Mouse (Mus musculus) gastrocnemius, postnatal 4 days (tissue): ENCODE data around the gene Tfpt. TPM values are rescaled to one million over a fixed set of nuclear protein-coding genes. Genes with fewer than 3 reads are reported as not detected.
A peak's percentile ranks its signal among the peaks of the same experiment; 100 is the strongest.
"Not testable (repeated sequence)": the region's sequence is repeated elsewhere in the genome, so short reads cannot be mapped to it uniquely, and the experiment has no call there.

Experiments used
- DNase-seq, 2 experiments: peaks; one replicate each; pipeline ENCODE4 v3.0.0; 2021 to 2022; ENCODE audit warnings: low spot score in 2 of 2, mixed read lengths in 2 of 2
- total RNA-seq, 2 experiments: library from RNA; stranded (reverse); gene quantifications; 2 replicates each; pipeline ENCODE4 v1.2.3; 2021

The Tfpt gene
- total RNA-seq, 2 experiments from 2014 or later = 20.8 to 22.7 TPM

DNA sequence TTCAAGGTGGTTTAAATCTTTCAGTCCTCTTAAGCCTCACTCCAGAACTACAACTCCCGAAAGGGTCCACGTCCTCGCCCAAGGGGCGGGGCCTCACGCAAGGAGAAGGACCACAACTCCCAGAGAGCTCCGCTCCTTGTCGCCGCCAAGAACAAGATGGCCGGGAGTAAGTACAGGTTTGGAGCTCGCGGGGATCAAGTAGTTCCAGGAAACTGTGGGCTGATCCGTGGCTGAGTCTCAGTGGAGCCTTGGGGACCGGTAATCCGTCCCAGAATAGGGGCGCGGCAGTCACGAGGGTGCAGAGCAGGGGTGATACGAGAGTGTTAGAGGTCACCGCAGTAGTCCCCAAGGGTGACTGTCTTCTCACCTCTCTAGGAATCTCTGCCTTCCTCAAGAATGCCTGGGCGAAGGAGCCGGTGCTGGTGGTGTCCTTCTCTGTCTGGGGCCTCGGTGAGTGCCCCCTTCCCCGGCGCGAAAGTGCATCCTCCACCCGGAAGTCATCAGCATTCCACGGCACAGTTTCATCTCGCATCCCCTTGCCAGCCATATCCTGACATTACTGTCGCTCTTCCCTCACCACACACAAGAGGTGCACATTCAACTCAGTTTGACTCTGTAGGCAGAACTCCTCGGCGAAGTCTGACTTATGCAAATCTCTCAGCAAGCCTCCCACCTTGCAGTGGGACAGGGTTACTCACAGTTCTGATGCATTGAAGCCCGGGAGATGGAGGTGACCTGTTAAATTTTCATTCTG is 12.3 kb downstream of the Tfpt start, which contains the start of gene Ndufa3:
Gene Ndufa3 (plus strand): TSS at position 132 of the 754 bp plus-strand sequence.
- DNase-seq = peak; percentile 63 to 85

DNA sequence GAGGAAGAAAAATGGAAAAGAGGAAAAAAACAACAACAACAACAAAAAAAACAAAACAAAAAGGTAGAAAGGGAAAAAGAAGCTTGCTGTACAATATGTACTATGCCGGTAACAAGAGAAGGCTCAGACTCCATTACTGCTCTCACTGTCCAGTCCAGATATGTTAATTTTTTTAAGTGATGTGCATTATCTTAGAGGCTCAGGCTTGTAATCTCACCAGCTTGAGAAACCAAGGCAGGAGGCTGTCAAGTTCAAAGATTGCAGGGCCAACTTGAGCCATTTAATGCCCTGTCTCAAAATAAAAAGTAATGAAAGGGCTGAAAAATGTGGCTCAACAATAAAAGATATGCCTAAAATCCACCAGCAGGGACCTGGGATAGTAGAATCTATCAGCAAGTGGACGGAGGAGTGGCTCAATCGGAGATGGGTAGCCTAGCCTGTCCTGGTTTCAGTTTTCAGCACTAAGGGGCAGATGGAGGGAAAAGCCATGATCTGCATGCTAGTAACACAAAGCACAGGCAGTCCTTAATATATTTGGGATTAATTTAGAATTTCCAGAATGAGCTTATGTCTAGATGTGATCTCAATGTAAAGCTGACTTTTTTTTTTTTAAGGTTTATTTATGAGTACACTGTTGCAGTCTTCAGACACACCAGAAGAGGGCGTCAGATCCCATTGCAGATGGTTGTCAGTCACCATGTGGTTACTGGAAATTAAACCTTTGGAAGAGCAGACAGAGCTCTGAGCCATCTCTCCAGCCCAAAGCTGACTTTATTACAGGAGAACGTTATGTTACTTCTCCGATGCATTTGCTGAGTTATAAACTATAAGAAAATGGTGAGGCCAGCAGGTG is 13.1 kb downstream of the Tfpt start:
- no peak for DNase-seq

DNA sequence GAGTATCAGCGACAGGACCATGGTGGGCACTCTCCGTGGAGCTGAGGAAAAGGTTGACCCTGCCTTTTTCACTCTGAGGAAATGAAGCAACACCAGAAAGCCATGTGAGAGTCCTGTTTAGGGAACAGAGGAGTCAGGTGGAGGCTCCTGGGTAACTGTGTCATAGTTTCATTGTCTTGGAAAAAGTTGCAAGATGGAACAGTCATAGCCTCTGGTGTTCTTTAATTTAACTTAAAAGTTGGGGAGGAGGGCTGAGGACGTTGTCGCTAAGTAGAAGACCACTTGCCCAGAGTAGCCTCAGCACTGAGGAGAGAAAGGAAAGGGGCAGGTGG is 13.7 kb downstream of the Tfpt start, which contains the start of gene Oscar:
Gene Oscar (minus strand): TSS at position 101 of the 332 bp plus-strand sequence.
- no peak for DNase-seq

- DNase-seq = no peak
Measured at GRCm38 (mm10) chr7:3614021-3614420, 15.7 kb downstream of the Tfpt start.

DNA sequence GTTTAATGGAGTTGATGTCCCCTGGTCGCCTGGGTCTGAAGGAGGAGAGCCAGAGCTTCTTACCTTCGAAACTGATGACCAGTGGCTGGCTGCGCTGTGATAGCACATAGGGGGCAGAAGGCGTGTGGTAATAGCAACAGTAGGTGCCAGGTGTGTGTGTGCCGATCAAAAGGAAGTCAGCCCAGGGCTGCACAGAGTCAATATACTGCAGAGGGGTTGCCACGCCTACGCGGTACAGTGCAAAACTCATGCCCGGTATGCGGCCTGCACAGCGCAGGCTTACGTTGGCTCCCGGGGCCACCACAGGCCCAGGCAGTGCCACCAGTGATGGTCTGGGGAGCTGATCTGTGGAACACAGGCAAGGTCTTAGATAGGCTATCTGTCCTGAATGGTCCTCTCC is 18.7 kb downstream of the Tfpt start:
- DNase-seq = no peak

GRCm38 (mm10) chr7:3610437-3610836 is 19.3 kb downstream of the Tfpt start:
- no peak for DNase-seq

- peak in 1 of 2 experiments; percentile 22 for DNase-seq
Measured at GRCm38 (mm10) chr7:3609082-3609481, 20.6 kb downstream of the Tfpt start.

- DNase-seq = no peak
Measured at GRCm38 (mm10) chr7:3608668-3609067, 21.1 kb downstream of the Tfpt start.

- no peak for DNase-seq
Measured at GRCm38 (mm10) chr7:3607391-3607790, 22.3 kb downstream of the Tfpt start.

- DNase-seq = no peak
Measured at GRCm38 (mm10) chr7:3606798-3607197, 22.9 kb downstream of the Tfpt start.

GRCm38 (mm10) chr7:3601119-3601518 is 28.6 kb downstream of the Tfpt start:
- peak; percentile 23 to 66 for DNase-seq

- DNase-seq = not testable (repeated sequence)
Measured at GRCm38 (mm10) chr7:3597755-3598154, 32.0 kb downstream of the Tfpt start.

- no peak for DNase-seq
Measured at GRCm38 (mm10) chr7:3595146-3595545, 34.6 kb downstream of the Tfpt start.

DNA sequence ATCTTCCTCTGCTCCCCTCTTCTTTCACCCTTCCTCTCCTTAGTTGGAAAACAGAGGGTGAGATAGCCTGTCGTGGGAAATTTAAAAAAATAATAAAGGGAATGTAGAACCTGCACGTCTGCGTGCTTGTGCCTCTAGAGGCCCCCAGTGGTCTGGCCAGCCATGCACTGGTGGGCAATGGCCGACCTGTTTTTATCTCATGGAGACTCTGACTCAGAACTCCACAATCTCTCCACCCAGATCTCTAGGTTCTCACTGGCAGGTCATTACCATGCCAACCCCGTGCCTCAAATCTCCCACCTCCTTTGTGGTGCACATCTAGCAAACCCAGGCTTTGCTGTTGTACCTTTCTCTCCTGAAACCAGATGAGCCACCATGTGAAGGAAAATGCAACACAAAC is 35.0 kb downstream of the Tfpt start:
- no peak for DNase-seq

GRCm38 (mm10) chr7:3593855-3594254 is 35.9 kb downstream of the Tfpt start:
- no peak for DNase-seq

GRCm38 (mm10) chr7:3591534-3591933 is 38.2 kb downstream of the Tfpt start:
- DNase-seq = no peak

DNA sequence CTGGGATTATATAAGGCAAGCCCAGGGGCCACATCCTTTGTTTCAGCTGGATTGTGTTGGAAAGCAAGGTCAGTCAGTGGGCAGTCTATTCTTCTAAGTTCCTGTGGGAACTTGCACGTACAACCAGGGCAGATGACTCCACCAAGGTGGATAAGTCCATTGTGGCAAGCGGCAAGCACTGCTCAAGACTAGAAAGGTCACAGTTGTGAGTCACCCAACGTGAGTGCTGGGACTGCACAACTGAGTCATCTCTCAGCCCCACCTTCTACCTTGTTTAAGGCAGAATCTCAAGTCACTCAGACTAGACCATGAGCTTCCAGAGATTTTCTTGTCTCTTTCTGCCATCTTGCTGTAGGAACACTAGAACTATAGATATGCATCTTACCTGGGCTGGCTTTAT is 39.2 kb downstream of the Tfpt start:
- no peak for DNase-seq

- DNase-seq = no peak
Measured at GRCm38 (mm10) chr7:3587292-3587691, 42.4 kb downstream of the Tfpt start.

- no peak for DNase-seq
Measured at GRCm38 (mm10) chr7:3586255-3586654, 43.5 kb downstream of the Tfpt start.

DNA sequence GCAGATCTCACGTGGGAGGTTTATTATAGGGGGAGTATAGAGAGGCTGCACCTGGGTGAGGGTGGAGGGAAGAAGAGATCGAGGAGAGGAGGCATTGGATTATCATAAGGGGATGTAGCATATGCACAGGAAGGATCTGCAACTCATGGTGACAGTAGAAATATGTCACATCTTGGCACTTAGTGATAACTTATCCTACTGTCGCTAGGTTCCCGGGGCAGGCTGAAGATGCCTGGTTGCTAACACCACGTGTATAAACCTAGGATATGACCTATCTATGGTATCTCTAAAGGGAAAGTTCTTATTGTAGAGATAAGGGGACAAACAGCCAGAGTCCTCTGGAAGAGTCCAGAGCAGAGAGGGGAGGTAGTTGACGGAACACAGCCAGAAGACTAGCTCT is 44.0 kb downstream of the Tfpt start:
- DNase-seq = no peak

DNA sequence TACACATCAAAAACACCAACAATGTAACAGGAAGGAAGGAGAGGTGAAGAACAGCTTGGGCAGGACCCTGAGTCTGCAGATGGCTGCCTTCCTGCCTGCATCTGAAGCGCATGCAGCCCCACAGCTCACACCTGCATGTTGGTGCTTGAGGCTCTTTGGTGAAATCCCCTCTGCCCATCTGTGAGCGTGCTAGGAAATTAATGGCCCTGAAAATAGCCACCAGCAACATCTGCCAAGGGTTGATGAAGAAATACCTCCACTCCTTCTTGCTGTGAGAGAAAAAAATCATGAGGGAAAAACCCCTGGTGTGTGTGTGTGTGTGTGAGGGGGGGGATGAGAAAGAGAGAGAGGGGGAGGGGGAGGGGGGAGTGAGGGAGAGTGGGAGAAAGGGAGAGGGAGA is 49.7 kb downstream of the Tfpt start:
- DNase-seq = no peak

DNA sequence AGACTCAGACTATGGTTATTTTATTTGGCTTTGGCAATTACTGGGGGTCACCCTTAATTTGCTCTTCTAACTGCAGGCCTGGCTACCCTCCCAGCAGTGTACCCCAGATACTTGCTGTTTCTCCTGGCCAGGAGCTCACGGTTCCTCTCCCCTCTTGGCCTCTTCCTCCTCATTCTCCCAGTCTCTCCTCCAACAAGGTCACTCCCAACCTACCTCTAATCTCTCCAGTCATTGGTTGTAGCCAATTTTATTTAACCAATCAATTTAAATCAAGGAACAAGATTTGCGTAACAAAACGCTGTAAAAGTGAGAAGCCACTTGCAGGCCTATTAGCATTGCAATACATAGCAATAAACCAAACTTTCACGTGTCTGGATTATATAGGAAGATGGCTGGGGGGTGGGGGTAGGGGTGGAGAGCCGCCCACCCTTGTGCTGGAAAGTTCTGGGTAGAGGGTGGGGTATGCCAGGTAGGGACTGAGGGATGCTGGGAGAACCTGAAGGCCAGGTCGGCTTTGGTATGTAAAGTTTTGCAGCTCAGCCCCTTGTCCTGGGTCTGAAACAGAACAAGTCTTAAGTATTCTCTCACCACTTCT is 50.7 kb downstream of the Tfpt start:
- no peak for DNase-seq
